Mouse (Mus musculus) erythroblast, adult 5-6 weeks (primary cell): Measurements from ENCODE around the gene St8sia1. TPM values are rescaled to one million over a fixed set of nuclear protein-coding genes. Genes with fewer than 3 reads are reported as not detected.

ENCODE experiments used
- ATAC-seq: replicated peaks from 2 replicates; pipeline ENCODE4 v1.8.0; 2016; ENCODE audit warnings: moderate number of reproducible peaks, mild to moderate bottlenecking, moderate TSS enrichment, inconsistent platforms; ENCODE audit not compliant: poor library complexity, low FRiP score, severe bottlenecking
- total RNA-seq, 2 experiments: library from RNA; stranded (forward) in 1 of 2; stranded (reverse) in 1 of 2; fragments of 150-400 nt in 1 of 2; fragments of 200-764, 138-1000 nt in 1 of 2; gene quantifications; 2 replicates each; pipeline versions ENCODE4 v1.2.3 to v1.2.4; 2015 to 2017; ENCODE audit warnings: low replicate concordance in 2 of 2

St8sia1 gene
- total RNA-seq, 2 experiments from 2014 or later: not detected

DNA sequence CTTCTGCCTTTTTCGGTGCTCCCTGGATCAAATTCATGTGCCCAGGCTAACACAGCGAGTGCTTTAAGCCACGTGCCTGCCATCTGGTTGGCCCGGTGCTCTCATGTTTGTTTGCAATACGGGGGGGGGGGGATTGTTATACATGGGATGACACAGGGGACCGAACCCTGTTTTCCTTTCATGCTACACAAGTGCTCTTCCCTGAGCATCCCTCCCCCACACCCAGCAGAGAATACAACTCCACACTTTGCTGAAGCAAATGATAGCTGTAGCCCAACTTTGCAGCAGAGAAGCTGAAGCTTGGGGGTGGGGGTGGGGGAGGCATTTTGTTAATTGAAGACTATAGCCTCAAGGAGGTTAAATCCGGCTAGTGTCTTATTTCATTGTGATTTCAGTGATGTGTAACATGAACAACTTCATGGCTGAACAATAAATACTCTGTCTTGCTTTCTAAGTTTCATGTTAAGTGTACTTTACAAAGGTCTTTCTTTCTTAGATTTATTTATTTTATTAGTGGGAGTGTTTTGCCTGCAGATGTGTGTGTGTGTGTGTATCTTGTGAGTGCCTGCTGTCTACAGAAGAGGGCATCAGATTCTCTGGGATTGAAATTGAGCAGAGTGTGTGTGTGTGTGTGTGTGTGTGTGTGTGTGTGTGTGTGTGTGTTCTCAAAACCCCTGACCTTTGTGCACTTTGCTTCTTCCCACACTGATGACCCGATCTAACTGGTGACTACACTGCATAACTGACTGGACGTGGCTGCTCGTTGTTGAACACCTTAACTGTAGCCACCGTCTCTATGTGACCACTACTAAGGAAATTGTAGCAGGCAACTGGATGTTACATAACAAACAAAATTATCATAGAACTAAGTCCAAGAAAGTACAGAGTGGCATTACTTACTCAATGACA, 161.4 kb downstream of the St8sia1 start:
- ATAC-seq: no peak

DNA sequence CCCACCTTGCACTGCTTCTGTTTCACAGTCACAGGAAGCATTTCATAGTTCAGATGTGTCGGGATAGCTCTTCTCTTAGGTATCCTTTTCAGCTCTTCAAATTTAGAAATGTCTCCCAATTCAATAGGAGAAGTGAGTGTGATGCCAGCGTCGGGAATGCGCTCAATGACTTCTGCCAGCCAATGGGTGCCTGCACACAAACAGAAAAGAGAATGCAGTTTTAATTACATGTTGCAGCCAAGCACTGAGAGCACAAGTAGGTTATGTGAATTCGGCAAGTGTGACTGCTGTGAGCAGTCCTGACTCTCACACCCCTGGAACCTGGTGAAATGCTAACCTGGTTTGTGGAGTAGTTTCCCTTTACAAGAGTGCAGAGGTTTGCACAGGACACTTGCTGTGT, 162.6 kb downstream of the St8sia1 start:
- no peak for ATAC-seq

DNA sequence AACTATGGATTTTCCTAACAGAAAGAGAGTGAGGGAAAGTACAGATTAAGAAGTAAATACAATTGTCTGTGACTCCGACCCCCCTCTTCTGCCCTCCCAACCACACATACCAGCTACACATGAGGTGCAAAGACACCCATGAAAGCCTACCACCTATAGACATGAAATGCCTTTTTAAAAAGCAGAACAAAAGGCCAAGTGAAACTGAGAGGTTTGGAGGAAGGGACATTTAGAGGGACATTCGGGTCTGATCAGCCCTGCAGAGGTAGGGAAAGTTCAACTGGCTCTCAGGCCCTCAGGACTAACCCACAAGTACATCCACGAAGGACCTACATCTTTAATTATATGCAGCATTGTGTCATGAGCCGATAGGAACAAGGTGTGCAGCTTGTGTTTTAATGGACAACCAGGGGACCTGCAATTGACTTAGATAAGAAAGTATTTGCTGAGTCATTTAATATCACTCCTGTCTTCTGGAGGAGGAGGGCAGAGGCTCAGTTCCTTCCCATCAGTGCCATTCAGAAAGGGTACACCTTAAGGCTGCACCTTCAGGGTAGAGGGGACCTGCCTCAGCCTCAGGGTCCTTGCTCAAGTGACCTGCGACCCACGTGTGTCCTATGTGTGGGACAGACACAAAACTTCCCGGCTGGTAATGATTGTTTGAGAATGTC, 164.4 kb downstream of the St8sia1 start:
- ATAC-seq: no peak

DNA sequence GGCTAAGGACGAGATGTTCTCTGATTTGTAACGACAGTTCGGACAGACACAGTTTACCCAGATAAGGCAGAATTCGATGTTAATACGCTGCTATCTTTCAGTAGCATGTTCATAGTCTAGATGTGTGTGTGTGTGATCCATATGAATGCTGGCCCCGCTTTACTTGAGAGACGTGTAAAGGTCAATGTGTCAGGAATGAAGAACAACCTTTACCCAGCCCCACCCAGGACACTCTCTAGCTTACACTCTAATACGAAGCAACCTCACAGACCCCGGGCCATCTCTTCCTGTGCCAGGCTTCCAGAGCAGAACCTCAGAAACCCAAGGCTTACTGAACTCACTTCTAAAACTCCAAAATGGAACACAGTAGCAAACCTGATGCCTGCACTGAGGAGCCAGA, 165.4 kb downstream of the St8sia1 start:
- no peak for ATAC-seq

DNA sequence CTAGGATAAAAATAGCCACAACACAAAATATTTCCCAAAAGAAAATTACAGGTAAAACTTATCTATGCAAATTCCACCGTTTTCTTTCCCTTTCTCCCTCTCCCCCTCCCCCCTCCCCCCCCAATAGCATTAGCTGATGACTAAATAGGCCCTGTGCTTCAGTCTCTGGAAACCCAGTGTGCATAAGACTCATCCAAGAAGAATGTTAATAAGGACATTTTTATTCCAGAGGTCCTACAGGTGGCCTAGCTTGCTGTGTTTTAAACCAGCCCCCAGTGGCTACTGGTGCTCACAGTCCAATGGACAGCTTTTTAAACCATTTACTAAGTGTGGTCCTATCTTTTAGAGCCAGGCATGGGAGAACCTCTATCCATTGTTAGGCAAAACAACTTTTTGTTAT, 166.3 kb downstream of the St8sia1 start:
- ATAC-seq: no peak

DNA sequence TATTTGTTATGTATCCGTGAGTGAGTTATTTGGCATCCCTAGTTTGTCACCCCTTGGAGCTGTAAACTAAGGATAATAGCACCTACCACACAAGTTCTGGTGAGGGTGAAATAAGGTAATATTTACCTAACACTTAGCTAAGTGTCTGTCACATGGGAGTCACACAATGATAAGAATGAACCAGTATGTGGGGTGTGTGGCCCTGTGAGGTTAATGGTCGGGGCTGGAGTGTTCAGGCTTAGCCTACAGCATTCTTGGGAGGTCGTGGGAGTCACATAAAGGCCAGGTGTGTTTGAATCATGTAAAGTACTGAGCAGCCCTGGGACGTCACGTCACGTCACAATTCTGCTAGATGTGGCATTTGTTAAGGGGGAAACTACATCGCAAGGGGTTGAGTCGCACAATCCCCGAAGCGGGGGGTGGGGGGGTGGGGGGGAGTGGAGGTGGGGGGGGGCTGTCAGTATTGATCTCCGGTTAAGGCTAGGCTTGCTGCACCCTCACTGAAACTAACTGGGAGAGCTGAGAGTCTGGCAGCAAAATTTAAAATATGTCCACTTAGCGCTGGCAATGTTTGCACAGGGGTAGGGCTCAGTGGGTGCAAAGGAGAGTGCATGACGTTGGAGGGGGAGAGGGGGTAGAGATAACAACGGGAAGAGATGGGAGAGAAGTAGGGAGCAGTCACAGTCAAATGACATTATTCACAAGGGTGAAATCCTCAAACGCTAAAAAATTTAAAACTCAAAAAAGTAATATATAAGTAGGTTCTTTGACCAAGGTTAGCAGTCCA, 168.4 kb downstream of the St8sia1 start:
- ATAC-seq: no peak

DNA sequence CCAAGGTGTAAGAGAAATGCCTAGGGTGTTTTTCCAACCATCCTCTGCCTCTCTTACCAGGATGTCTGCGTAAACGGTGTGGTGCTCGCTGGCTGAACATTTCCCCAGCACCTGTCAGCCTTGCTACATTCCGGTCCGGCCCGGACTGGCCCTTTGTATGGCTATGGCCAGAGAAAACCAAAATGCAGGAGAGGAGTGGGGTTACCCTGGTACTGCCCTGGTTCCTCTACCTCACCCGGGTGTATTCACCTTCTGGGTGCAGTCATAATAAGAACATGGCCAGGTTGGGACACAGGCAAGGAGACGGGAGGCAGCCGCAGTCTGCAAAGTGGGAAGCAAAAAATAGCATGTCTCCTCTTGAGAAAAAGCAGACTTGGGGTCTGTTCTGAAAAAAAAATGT, 169.2 kb downstream of the St8sia1 start:
- no peak for ATAC-seq

DNA sequence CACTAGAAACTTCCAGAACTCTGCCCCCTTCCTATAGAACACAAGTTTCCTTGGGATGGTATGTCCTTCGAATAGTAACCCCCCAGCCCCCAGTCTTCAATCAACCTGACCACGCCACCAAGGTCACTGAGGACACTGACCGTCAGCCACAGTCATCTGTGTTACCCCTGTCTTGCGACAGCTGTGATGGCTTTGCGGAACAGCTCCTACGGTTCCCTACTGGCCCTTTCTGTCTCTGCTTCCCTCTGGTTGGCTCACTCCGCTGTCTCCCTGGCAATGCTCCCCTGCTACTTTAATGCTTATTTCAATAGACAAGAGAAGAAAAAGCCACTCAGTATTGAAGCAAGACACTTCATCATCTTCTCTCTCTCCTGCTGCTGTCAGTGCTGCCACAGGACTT, 170.8 kb downstream of the St8sia1 start:
- ATAC-seq: no peak

DNA sequence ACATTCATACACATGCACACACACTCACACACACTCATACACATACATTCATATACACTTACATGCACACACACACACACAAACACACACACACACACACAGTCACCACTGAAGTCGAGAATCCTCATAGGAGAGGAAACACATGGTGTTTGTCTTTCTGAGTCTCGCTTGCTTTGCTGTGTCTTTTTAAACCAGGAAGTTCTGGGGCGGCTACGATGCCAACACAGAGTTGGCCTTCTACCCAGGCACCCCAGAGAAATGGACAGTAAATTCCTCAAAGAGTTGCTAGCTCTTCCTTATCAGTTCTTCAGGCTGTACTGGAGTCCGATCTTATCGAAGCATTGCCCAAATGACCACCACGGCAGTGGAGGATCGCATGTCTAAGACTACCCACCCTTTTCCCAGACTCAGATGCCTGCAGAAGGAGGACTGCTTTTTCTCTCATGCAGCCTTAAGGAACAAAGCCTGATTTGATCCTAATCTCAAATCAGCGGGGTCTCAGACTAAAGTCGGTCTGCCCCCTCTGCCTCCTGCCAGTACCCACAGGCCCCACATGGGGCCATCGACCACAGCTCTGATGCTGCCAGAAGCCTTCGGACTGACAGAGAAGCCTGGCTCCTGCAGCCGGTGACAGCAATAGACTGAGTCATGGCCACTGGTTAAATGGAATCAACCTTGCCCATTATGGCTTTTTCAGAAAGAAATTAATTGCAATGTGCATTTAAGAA, 171.8 kb downstream of the St8sia1 start:
- ATAC-seq: no peak

DNA sequence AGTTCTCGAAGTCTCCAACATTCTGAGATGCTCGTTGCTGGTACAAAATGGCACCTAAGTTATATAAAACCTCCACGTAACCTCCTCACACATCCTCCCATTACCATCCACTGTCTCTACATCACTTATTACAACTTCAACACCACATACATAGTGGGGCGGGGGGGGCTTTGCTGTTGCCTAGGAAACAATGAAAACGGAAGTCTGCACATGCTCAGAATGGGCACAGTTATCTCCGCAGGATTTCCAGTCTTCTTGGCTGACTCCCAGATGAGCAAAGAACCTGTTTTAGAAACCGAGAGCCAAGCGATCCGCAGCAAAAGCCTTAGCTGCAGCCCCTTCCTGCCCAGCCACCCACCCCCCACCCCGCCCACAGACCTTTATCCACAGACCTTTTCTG, 174.5 kb downstream of the St8sia1 start:
- no peak for ATAC-seq

DNA sequence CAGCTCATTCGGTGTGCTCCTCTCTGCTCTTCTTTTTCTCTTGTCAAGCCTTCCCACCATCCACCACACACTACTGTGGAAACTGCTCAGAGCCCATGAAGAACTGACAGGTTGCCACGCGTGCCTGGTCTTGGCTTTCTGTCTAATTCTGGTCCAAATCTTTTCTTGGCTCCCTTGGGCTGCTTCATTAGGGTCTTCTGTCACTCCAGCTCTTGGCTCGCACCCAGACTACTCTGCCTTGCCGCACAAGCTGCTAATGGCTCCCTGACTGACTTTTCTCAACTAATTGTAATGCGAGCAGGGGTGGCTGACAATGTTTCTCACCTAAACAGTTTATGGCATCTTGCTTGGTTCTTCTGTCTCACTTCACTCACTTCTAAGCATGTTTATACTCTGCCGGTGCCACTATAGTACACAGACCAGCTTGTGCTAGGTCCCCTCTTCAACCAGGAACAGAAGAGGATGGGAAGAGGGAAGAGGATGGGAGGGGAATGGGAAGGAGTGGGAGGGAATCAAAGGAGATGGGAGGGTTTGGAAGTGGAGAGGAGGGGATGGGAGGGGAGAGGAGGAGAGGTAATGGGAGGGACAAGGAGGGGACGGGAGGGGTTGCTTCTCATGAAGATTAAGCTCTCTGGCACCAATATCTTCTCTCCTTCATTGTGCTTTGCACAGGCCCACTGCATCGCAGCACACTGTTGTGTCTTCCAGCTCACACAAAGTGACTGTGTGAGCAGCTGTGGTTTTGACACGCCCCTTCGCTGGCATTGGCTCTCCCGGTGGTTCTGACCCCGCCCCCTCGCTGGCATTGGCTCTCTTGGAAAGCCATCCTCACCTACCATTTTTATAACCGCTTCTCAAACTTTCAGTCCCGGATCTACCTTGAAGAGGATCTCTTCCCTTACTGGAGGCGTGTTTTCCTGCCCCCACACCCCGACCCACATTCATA, 175.9 kb downstream of the St8sia1 start:
- ATAC-seq: no peak

DNA sequence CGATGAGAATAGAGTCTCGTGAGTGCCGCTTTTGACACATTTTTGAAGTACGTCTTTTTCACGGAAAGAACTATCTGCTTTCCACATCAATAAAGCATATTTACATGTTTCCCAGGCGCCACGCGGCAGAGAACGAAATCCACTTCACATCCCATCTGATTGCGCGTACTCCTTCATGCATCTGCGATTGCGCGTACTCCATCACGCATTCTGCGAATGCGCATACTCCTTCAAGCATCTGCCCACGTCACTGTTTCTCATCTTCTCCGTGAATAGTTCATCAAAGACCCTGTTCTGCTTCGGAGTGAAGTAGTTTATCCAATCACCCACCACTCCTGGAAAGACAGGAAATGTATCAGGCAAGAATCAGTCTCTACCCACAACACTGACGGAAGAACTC, 178.1 kb downstream of the St8sia1 start:
- ATAC-seq: no peak

DNA sequence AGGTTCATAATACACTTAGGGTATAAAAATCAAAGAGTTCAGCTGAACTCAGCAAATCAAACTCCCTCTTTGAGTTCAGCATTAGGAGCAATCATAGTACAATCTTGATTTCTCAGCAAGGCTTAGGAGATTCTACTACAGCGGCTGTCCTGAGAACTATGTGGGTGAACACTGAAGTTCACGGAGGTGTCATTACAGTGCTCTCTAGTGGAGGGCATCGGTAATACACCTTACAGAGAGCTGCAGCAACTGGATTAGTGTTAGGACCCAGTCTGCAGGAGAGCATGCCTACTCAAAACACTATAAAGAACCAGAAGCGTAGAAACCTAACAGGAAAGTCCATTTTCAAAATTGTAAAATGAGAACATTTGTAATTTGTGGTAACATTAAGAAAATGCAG, 178.9 kb downstream of the St8sia1 start:
- peak; percentile 83 for ATAC-seq

DNA sequence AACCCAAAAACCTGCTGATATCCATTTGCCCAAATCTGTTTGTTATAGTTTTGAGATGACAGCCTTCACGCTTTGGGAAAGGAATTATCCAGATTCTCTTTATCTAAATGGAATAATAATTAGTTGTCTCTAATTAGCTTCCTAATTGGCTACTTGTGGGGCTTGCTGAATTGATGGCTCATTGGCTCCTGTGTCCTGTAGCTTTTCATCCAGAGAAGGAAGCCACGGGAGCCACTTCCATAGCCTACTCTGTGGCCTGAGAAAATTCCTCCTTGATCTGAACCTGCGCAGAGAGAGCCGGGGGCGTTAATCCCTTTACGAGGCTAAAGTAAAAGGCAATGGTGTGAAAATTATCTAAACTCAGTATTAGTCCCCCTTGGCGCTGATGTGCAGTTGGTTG, 183.0 kb downstream of the St8sia1 start:
- no peak for ATAC-seq

DNA sequence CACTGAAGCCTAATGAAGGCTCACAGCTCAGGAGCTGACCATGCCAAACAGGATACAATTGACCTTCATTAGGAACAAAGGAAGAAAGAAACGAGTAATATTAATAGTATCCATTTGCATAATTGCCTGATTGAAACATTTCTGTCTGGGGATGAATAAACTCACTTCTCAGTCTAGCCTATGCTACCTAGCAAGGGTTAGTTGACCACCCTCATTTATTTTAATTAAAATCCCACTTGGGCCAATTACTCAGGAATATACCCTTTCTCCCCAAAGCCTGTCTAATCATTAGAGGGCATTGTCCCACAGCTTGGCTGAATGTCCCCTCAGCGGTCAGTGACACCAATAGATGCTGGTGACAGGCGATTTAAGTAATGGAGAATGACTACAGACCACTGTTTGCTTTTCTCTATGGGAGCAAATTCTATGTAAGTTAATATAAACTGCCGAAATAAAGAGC, 183.6 kb downstream of the St8sia1 start:
- no peak for ATAC-seq

DNA sequence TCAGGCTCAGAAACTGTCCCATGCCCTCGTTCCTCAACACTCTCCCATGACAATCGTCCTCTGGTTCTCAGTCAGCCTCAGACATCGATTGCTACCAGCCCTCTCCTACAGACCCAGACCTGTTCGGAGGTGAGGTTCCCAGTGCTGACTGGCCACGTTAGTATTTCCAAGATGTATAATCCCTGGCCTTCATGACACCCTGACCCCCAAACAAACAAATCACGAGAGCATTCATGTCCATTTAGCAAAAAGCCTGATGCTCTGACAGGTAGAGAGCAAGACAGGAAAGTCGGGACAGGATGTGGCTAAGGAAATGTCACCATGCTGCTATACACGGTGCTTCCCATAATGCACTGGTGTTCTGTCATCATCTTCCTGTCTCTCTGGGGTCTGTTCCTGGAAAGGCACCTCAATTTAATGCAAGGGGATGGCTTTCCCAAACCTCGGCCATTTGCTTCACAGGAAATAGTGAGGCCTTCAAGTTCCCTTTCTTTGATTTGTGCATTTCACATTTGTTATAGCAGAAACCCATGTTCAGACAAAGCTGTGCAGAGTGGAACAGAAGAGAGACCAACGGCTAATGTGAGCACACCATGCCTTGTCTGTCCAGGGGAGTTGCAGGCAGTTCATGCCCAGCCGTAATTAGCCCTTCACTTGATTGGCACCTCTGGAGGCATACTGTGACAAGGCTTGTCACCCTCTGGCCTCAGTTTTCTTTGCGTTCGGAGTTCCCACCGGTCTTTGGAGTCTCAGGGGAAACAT, 184.3 kb downstream of the St8sia1 start:
- no peak for ATAC-seq

DNA sequence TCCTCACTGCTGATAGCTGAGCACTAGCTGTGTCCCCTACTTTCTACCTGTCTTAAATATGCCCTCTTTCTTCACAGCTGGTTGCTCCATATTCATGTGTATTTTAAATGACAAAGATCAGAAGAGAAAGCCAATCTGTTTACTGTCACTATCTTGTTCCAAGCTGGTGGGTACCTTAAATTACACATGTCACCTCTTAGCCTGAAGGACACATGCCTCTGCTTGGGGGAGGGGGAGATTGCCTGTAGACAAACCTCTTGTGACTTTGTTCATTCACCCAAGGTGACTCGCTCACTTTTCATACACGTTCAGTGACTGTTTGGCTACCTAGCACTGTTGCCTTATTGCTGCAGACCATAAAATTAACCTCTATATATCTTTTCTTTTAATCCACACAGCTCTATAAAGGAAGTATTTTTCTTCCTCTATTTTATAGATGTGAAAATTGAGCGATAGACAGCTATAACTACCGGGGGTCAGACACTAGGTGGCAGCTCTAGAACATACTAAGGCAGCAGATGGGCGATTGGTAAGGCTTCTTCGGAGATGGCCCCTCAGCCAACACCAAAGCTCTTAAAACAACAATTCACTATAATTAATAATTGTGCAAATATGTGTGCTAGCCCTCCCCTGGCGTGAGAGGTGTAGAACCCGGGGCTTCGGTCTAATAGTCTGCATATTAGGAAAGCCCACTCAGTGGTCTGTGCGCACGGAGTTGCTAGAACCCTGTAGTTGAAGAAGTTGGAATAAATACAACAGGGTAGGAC, 185.0 kb downstream of the St8sia1 start:
- ATAC-seq: no peak
